Comparison of ENCODE assay signal across 8 mouse cellular contexts in genomic region chr8:105892432-105892831, GRCm38 (mm10). TPM values are rescaled to one million over a fixed set of nuclear protein-coding genes. Genes with fewer than 3 reads are reported as not detected.
DNase-seq lines count a peak whose midpoint lies in the region; TF ChIP-seq lines count a peak whose summit lies in the region.
"Had no signal": no experiment of that assay in that cellular context is flagged by ENCODE, and none has a peak within 500 bp of the region (broad histone marks: within the 10 kb centered on the region; RNA-seq: fewer than 3 reads in every experiment).

No protein-coding gene starts in this region.

- peaks cover 0 to 10% of the 10 kb centered on the region in 2 experiments; a peak in 1 of 4 replicates for H3K4me1 ChIP-seq in ES-E14 (ENCODE audit: control insufficient read depth in 2 of 2, insufficient read depth in 2 of 2, low read length in 2 of 2, poor library complexity in 1 of 2)

- H3K9me3 ChIP-seq in ES-E14 (ENCODE audit: control insufficient read depth, insufficient read depth, low read depth, low read length): no peaks in the 10 kb centered on the region

- TF ChIP-seq CTCF in layer of hippocampus, adult 2 months (conservative IDR thresholded peaks at IDR 0.05): peak; percentile 77

- H3K9ac ChIP-seq in ES-E14 (ENCODE audit: insufficient read depth, low read depth, low read length, poor library complexity, severe bottlenecking): no peak overlapping the region

- DNase-seq in layer of hippocampus, adult 2 months (ENCODE audit: low spot score in 2 of 2): no peak
- no peak for DNase-seq in layer of hippocampus, postnatal 36 days
- DNase-seq in CD4-positive, CD25-positive, alpha-beta regulatory T cell, adult 2 months (ENCODE audit: low read depth, low spot score): peak; percentile 66
- peak; percentile 27 for DNase-seq in ES-E14 (ENCODE audit: low read depth, low spot score)
- DNase-seq in kidney, postnatal 36 days: peak; percentile 18 to 67
- no peak for DNase-seq in spleen, postnatal 4 days (ENCODE audit: low spot score in 2 of 2)
- DNase-seq in ovary, postnatal 14 days (ENCODE audit: low spot score): no peak

- in situ Hi-C loops in ES-E14 (cut with MboI; ENCODE audit: low sequenced_read_pairs in 2 of 2, unreplicated experiment in 2 of 2): no loop called here

- H3K36me3 ChIP-seq in ES-E14 (ENCODE audit: control insufficient read depth, insufficient read depth, low read length, poor library complexity, severe bottlenecking): peaks cover 43% of the 10 kb centered on the region

- no peak overlapping the region for H3K4me3 ChIP-seq in layer of hippocampus, adult 2 months
- H3K4me3 ChIP-seq in ES-E14 (ENCODE audit: insufficient read depth in 1 of 2, low read depth in 1 of 2, low read length in 2 of 2, poor library complexity in 1 of 2, severe bottlenecking in 1 of 2): no peak overlapping the region
- H3K4me3 ChIP-seq: erythroblast, embryonic 14.5 days had no signal

- peak overlapping the region; percentile 84; the same call in 1 of the 2 replicates for H3K27ac ChIP-seq in layer of hippocampus, adult 2 months
- no peak overlapping the region for H3K27ac ChIP-seq in ES-E14 (ENCODE audit: insufficient read depth, low read depth, low read length, poor library complexity, severe bottlenecking)

TF ChIP-seq in ES-E14, 5 proteins besides CTCF, POLR2A, EP300 and RAD21:
- TF ChIP-seq HCFC1 (IDR thresholded peaks at IDR 0.05; ENCODE audit: borderline replicate concordance, insufficient read depth, low read length) (no peak), ZC3H11A (IDR thresholded peaks at IDR 0.05; ENCODE audit: borderline replicate concordance, low read depth, low read length) (no peak)

RNA-seq across cellular contexts. Expression of gene Nrn1l, which starts 0.9 kb away (rescaled TPM):
- 1 to 10 TPM; 2.4 TPM for total RNA-seq in layer of hippocampus, adult 2 months (2021)
- total RNA-seq in layer of hippocampus, postnatal 36 days (2021): 1 to 10 TPM in 1 of 2 experiments, under 1 TPM in 1; 1.00 to 3.0 TPM
- 2.1 and 2.7 TPM in 2 replicates for total RNA-seq in ES-E14 (2012; rRNA removed)

RNA-seq across cellular contexts. Expression of gene Pskh1, which starts 7.8 kb away (rescaled TPM):
- 1 to 10 TPM; 8.0 to 9.9 TPM for total RNA-seq in layer of hippocampus, adult 2 months (2021)
- 1 to 10 TPM; 7.7 to 8.3 TPM for total RNA-seq in layer of hippocampus, postnatal 36 days (2021)
- total RNA-seq in ES-E14 (2012; rRNA removed): 13.2 and 13.7 TPM in 2 replicates

RNA-seq across cellular contexts. Expression of gene Edc4, which starts 11.8 kb away (rescaled TPM):
- total RNA-seq in layer of hippocampus, adult 2 months (2021): 10 to 100 TPM; 69.0 to 70.4 TPM
- total RNA-seq in layer of hippocampus, postnatal 36 days (2021): 10 to 100 TPM; 59.2 to 68.2 TPM
- 93.9 and 117 TPM in 2 replicates for total RNA-seq in ES-E14 (2012; rRNA removed)

RNA-seq across cellular contexts. Expression of gene Nutf2, which starts 32.1 kb away (rescaled TPM):
- 10 to 100 TPM; 33.5 to 40.8 TPM for total RNA-seq in layer of hippocampus, adult 2 months (2021)
- total RNA-seq in layer of hippocampus, postnatal 36 days (2021): 10 to 100 TPM; 27.6 to 36.3 TPM
- 185 and 242 TPM in 2 replicates for total RNA-seq in ES-E14 (2012; rRNA removed)

RNA-seq across cellular contexts. Expression of gene Thap11, which starts 37.5 kb away (rescaled TPM):
- total RNA-seq in layer of hippocampus, adult 2 months (2021): 10 to 100 TPM; 37.2 to 38.9 TPM
- 10 to 100 TPM; 42.2 to 42.3 TPM for total RNA-seq in layer of hippocampus, postnatal 36 days (2021)
- total RNA-seq in ES-E14 (2012; rRNA removed): 31.5 and 52.5 TPM in 2 replicates

Comparison
In these comparisons a context has a peak if more than half of its experiments do, and no peak if none do; other contexts are left out.
1. DNase-seq: peak in CD4-positive, CD25-positive, alpha-beta regulatory T cell, adult 2 months (single experiment), ES-E14 (single experiment) and kidney, postnatal 36 days (2 of 2); none in layer of hippocampus, adult 2 months (0 of 2), layer of hippocampus, postnatal 36 days (0 of 2), spleen, postnatal 4 days (0 of 2) and ovary, postnatal 14 days (single experiment).